Mouse (Mus musculus) neural tube, embryonic 11.5 days (tissue): ENCODE measurements around the gene Ass1. TPM values are rescaled to one million over a fixed set of nuclear protein-coding genes. Genes with fewer than 3 reads are reported as not detected.

Source experiments
- ATAC-seq: fragments of 200-750 bp; cut with Nextera tagmentation; 2 replicates; pipeline ENCODE4 v1.8.0; 2017; ENCODE audit warnings: moderate number of reproducible peaks, mild to moderate bottlenecking, moderate TSS enrichment, moderate library complexity; ENCODE audit not compliant: insufficient read depth, low FRiP score, low TSS enrichment
- DNase-seq: peaks from one replicate; pipeline ENCODE4 v3.0.0-alpha.2; 2015; ENCODE audit warnings: low spot score
- H3K27ac ChIP-seq: fragments of 300-500 bp; sonication (generic); 2 replicates; pipeline ENCODE4 v1.5.1; 2014; ENCODE audit warnings: low read depth, mild to moderate bottlenecking, low read length
- H3K27me3 ChIP-seq: fragments of 300-500 bp; sonication (generic); 2 replicates; pipeline ENCODE4 v1.6.1; 2014; ENCODE audit warnings: mild to moderate bottlenecking, low read length, mixed read lengths; ENCODE audit not compliant: control insufficient read depth, insufficient read depth
- H3K36me3 ChIP-seq: fragments of 300-500 bp; sonication (generic); 2 replicates; pipeline ENCODE4 v1.6.1; 2014; ENCODE audit warnings: mild to moderate bottlenecking, low read length, moderate library complexity, mixed read lengths; ENCODE audit not compliant: control insufficient read depth, insufficient read depth
- H3K4me1 ChIP-seq: fragments of 300-500 bp; sonication (generic); 2 replicates; pipeline ENCODE4 v1.6.1; 2014; ENCODE audit warnings: low read length, mixed read lengths; ENCODE audit not compliant: control insufficient read depth, insufficient read depth
- H3K4me2 ChIP-seq: fragments of 300-500 bp; sonication (generic); 2 replicates; pipeline ENCODE4 v1.6.1; 2014; ENCODE audit warnings: low read depth, mild to moderate bottlenecking, moderate library complexity
- H3K4me3 ChIP-seq: fragments of 300-500 bp; sonication (generic); 2 replicates; pipeline ENCODE4 v1.5.1; 2014; ENCODE audit warnings: low read depth, low read length
- H3K9ac ChIP-seq: fragments of 300-500 bp; sonication (generic); 2 replicates; pipeline ENCODE4 v1.6.1; 2014; ENCODE audit warnings: mild to moderate bottlenecking, low read length
- H3K9me3 ChIP-seq: fragments of 300-500 bp; sonication (generic); 2 replicates; pipeline ENCODE4 v1.6.1; 2016; ENCODE audit warnings: low read length; ENCODE audit not compliant: control insufficient read depth
- whole genome bisulfite sequencing: fragments of 180-500 bp; shearing (Covaris S2); extraction: QIAGEN DNeasy Blood & Tissue Kit; methylation state at CpG from one replicate; pipeline ENCODE4 v1.1.7; 2014; 5-methylcytosine and 5-hydroxymethylcytosine counted together
- polyA plus RNA-seq: library from polyadenylated mRNA; unstranded; fragments of >200 nt; fragmentation: Nextera tagmentation; extraction: Ambion mirVana; gene quantifications from 2 replicates; pipeline ENCODE4 v1.2.1, GENCODE M21; 2014

The Ass1 gene
- polyA plus RNA-seq, 1 experiment from 2014 or later: 34.5 TPM

GRCm38 (mm10) chr2:31462051-31462450, 8.0 kb upstream of the Ass1 start:
- ATAC-seq (no peak), DNase-seq (no peak)
- WGBS: 37% methylated on average over 8 of the region's 8 CpGs
- H3K4me1 ChIP-seq: no peaks in the 10 kb centered on the region
- no peak overlapping the region for H3K4me3 ChIP-seq
- H3K27me3 ChIP-seq: peaks cover 21% of the 10 kb centered on the region
- H3K9me3 ChIP-seq: no peaks in the 10 kb centered on the region
- no peak overlapping the region for H3K27ac ChIP-seq
- no peak overlapping the region for H3K9ac ChIP-seq
- no peaks in the 10 kb centered on the region for H3K36me3 ChIP-seq
- H3K4me2 ChIP-seq: no peak overlapping the region

DNA sequence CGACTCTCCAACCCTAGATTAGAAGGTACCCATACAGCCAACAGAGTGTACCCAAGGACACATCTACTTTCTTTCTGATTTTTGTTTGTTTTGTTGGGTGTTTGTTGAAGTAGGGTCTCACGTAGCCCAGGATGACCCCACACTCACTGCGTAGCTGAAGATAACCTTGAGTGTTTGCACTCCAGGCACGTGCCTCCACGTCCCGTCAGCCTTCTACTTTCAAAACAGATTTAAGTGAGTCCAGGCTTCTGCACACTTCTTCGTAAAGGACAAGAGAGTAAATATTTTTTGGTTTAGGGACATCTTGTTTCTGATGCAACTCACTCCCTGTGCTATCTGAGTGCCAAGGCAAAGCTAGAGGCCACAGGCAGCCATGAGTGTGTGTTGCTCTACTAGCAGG, 6.8 kb upstream of the Ass1 start:
- Histone ChIP-seq H3K4me2 (no peak overlapping the region), H3K36me3 (no peaks in the 10 kb centered on the region), H3K9me3 (no peaks in the 10 kb centered on the region), H3K27me3 (peaks cover 22% of the 10 kb centered on the region), H3K9ac (no peak overlapping the region), H3K27ac (no peak overlapping the region), H3K4me3 (no peak overlapping the region), H3K4me1 (no peaks in the 10 kb centered on the region)
- no peak for ATAC-seq
- 89% methylated on average over 7 of the region's 7 CpGs for WGBS
- DNase-seq: no peak

DNA sequence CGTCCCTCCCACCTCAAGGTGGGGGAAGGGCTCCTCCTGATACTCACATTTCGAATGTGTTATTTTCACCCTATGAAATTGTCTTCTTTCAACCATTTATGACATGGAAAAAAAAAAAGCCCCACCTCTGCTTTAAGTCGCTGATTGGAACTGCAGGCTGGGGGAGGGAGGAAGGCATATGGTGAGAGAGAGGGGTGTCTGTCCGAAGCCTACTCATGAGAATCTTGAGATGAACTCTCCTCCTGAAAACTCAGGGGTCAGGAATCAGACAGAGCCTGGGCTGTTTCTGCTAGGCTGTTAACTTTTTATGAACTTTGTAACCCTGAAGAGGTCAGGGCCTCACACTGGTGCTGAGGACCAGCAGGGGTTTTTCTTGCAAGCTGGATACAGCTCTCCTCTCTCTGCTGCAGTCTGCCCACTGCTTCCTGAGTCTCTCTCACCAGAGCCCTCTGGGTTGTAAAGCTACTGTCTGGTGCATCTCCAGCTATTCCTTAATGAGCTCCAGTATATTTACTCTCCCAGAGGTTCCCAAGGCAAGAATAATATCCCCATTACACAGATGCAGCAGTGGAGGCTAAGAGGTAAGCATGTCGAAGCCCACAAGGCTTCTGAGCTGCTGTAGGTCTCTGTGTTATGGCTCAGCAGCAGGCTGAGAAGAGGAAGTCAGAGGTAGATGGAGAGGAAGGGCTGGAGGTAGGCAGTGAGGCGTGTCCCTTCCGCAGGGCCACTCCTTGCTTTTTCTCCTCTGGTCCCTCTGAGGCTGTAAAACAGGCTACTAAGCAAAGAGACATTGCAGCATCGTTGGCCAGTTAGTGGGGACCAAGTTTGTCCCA, 6.1 kb upstream of the Ass1 start:
- 39% methylated on average over 8 of the region's 8 CpGs for WGBS
- H3K36me3 ChIP-seq: no peaks in the 10 kb centered on the region
- H3K9me3 ChIP-seq: no peaks in the 10 kb centered on the region
- H3K4me3 ChIP-seq: no peak overlapping the region
- H3K27ac ChIP-seq: no peak overlapping the region
- peaks cover 26% of the 10 kb centered on the region for H3K27me3 ChIP-seq
- no peak overlapping the region for H3K9ac ChIP-seq
- DNase-seq (no peak), ATAC-seq (no peak)
- H3K4me2 ChIP-seq: no peak overlapping the region
- H3K4me1 ChIP-seq: no peaks in the 10 kb centered on the region

DNA sequence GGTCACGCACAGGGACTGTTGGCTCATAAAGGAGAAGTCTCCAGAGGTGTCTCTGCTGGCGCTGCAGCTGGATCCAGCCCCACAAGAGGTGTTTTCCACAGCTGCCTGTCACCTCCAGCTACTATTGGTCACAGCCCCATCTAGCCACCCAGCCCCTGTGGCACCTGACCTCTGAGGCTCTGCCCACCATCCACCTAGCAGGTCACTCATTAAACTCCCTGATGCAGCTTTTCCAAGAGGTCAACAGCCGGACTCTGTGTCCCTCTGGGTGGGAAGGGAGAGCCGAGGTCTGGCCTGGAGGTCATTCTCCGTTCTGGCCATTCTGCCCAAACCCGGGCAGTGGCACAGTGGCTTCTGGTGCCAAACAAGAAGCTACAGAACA, 5.5 kb upstream of the Ass1 start:
- peaks cover 29% of the 10 kb centered on the region for H3K27me3 ChIP-seq
- 69% methylated on average over 6 of the region's 6 CpGs for WGBS
- no peak for ATAC-seq

DNA sequence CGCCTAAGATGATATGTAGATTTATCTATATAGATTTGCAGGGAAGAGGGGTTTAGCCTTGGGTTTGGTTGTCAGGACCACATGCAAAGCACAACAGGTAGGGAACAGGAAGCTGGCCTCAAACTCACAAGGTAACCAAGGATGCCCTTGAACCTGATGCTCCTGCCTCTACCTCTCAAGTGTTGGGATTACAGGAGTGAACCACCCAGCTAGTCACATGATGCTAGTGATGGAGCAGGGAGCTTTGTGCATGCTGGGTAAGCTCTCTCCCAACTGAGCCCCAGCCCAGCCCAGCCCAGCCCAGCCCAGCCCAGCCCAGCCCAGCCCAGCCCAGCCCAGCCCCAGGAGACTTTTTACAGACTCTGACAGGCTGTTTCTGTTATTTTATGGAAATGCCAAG, 2.5 kb upstream of the Ass1 start:
- H3K4me3 ChIP-seq: no peak overlapping the region
- H3K4me2 ChIP-seq: no peak overlapping the region
- no peaks in the 10 kb centered on the region for H3K36me3 ChIP-seq
- WGBS: 79% methylated on average over 1 of the region's 1 CpGs
- ATAC-seq (no peak), DNase-seq (no peak)
- peaks cover 6% of the 10 kb centered on the region; the same call in 1 of the 2 replicates for H3K4me1 ChIP-seq
- no peak overlapping the region for H3K27ac ChIP-seq
- H3K9ac ChIP-seq: no peak overlapping the region
- H3K27me3 ChIP-seq: peaks cover 38% of the 10 kb centered on the region
- no peaks in the 10 kb centered on the region for H3K9me3 ChIP-seq

More for the DNA sequence above, 5.5 kb upstream of the Ass1 start:
- Histone ChIP-seq H3K9me3 (no peaks in the 10 kb centered on the region), H3K36me3 (no peaks in the 10 kb centered on the region), H3K4me2 (no peak overlapping the region), H3K27ac (no peak overlapping the region), H3K4me3 (no peak overlapping the region), H3K4me1 (no peaks in the 10 kb centered on the region), H3K9ac (no peak overlapping the region)
- DNase-seq: no peak

GRCm38 (mm10) chr2:31468857-31469256, 1.1 kb upstream of the Ass1 start:
- Histone ChIP-seq H3K4me3 (no peak overlapping the region), H3K27me3 (peaks cover 38% of the 10 kb centered on the region), H3K4me1 (peaks cover 6% of the 10 kb centered on the region; the same call in 1 of the 2 replicates), H3K4me2 (no peak overlapping the region), H3K27ac (no peak overlapping the region), H3K9ac (no peak overlapping the region), H3K36me3 (no peaks in the 10 kb centered on the region), H3K9me3 (no peaks in the 10 kb centered on the region)
- DNase-seq (no peak), ATAC-seq (no peak)
- WGBS: 74% methylated on average over 7 of the region's 7 CpGs

GRCm38 (mm10) chr2:31469480-31469879, 527 bp upstream of the Ass1 start:
- WGBS: 25% methylated on average over 7 of the region's 7 CpGs
- Histone ChIP-seq H3K27ac (no peak overlapping the region), H3K9ac (peak overlapping the region; percentile 35; the same call in 1 of the 2 replicates), H3K27me3 (peaks cover 38% of the 10 kb centered on the region), H3K4me3 (peak overlapping the region; percentile 41; the same call in 1 of the 2 replicates), H3K4me2 (peak overlapping the region; percentile 74), H3K36me3 (no peaks in the 10 kb centered on the region), H3K9me3 (no peaks in the 10 kb centered on the region), H3K4me1 (peaks cover 6% of the 10 kb centered on the region; the same call in 1 of the 2 replicates)
- no peak for DNase-seq
- no peak for ATAC-seq

DNA sequence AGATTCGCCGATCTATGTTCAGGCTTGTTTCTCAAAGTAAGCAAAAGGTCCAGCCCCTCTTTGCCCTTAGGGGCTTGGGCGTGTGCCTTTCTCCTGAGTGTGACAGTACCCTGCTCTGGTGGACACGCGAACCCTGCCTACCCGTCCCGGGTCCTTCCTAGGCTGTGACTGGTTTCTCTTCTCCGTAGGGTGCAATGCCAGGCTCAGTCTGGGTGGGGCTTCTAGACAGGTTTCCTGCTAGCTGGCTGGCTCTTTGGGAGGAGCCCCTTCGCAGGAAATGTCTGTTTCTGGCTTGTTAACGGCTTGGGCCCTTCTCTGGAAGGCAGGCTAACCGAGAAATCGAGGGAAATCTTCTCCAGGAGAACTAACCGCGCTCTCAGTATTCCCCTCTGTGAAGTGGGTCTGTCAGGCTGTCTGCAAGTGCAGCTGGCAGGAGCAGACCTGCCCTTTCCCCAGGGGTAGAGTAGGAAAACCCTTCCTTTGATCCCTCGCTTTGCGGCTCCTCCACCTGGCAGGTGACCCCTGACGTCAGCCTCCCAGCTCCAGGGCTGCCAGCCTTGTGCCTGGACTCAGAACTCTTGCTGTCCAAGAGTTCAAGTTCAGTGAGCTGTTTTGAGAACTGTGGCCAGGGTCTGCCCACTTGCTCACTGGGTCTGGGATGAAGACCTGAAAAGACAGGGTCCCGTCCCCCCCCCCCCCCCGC, 827 bp downstream of the Ass1 start:
- no peak for DNase-seq
- Histone ChIP-seq H3K9ac (no peak overlapping the region), H3K27me3 (peaks cover 38% of the 10 kb centered on the region)

More for the DNA sequence above, 827 bp downstream of the Ass1 start:
- Histone ChIP-seq H3K4me2 (peak overlapping the region; percentile 74), H3K36me3 (no peaks in the 10 kb centered on the region), H3K4me1 (peaks cover 6% of the 10 kb centered on the region; the same call in 1 of the 2 replicates), H3K9me3 (no peaks in the 10 kb centered on the region), H3K27ac (no peak overlapping the region), H3K4me3 (peak overlapping the region; percentile 41)
- 10% methylated on average over 19 of the region's 19 CpGs for WGBS
- no peak for ATAC-seq
